Mouse (Mus musculus): ENCODE measurements around the gene Trp53tg5.

- no peak for TF ChIP-seq POLR2A (IDR thresholded peaks at IDR 0.05; ENCODE audit: low read depth, low read length)
- no peak for TF ChIP-seq CTCF (IDR thresholded peaks at IDR 0.05; ENCODE audit: borderline replicate concordance, insufficient read depth, low read length)
Measured at GRCm38 (mm10) chr2:164516592-164516991, 43.1 kb upstream of the Trp53tg5 start.

Measured in embryonic fibroblast, embryonic 13.5 days (primary cell).